Mouse (Mus musculus): Measurements from ENCODE around the gene Morc2b. TPM values are rescaled to one million over a fixed set of nuclear protein-coding genes. Genes with fewer than 3 reads are reported as not detected.
A peak's percentile ranks its signal among the peaks of the same experiment; 100 is the strongest.
"Not testable (repeated sequence)": the region's sequence is repeated elsewhere in the genome, so short reads cannot be mapped to it uniquely, and the experiment has no call there.

Morc2b gene
- 0.22 TPM in 1 of 2 replicates, not detected in the other for polyA plus RNA-seq (2014; fragmentation: Nextera tagmentation; extraction: Ambion mirVana)

- Histone ChIP-seq H3K27ac (ENCODE audit: low read depth, low read length) (no peak within 1 kb of the TSS), H3K9me3 (replicated peaks; ENCODE audit: control insufficient read depth, low read length) (no peaks in the 10 kb centered on the region), H3K36me3 (ENCODE audit: control insufficient read depth, insufficient read depth, low read length) (no peaks in the 10 kb centered on the region), H3K9ac (ENCODE audit: low read length) (no peak within 1 kb of the TSS), H3K27me3 (replicated peaks; ENCODE audit: control insufficient read depth, insufficient read depth, low read length) (no peaks in the 10 kb centered on the region), H3K4me3 (ENCODE audit: low read depth, low read length) (no peak within 1 kb of the TSS), H3K4me1 (ENCODE audit: control insufficient read depth, insufficient read depth, low read length) (no peaks in the 10 kb centered on the region), H3K4me2 (ENCODE audit: low read length) (no peak within 1 kb of the TSS)
- 75% methylated on average over 18 of the region's 18 CpGs for WGBS
- no peak for ATAC-seq
- DNase-seq (ENCODE audit: low spot score) = no peak
Measured at GRCm38 (mm10) chr17:33139261-33139820, at the start of gene Morc2b. TSS of gene Morc2b (minus strand) at chr17:33139683.

- ATAC-seq; H3K36me3 ChIP-seq (ENCODE audit: control insufficient read depth, insufficient read depth, low read length); DNase-seq (ENCODE audit: low spot score); H3K27ac ChIP-seq (ENCODE audit: low read depth, low read length); H3K9me3 ChIP-seq (replicated peaks; ENCODE audit: control insufficient read depth, low read length); H3K4me1 ChIP-seq (ENCODE audit: control insufficient read depth, insufficient read depth, low read length); H3K9ac ChIP-seq (ENCODE audit: low read length); H3K4me2 ChIP-seq (ENCODE audit: low read length); H3K27me3 ChIP-seq (replicated peaks; ENCODE audit: control insufficient read depth, insufficient read depth, low read length); H3K4me3 ChIP-seq (ENCODE audit: low read depth, low read length): not testable (repeated sequence)
- WGBS = 80% methylated on average over 1 of the region's 1 CpGs
Measured at GRCm38 (mm10) chr17:33168147-33168546, 28.7 kb upstream of the Morc2b start, which contains the start of gene Olfr55. TSS of gene Olfr55 (plus strand) at chr17:33168447.

GRCm38 (mm10) chr17:33126257-33126656 lies 13.2 kb downstream of the Morc2b start:
- Histone ChIP-seq H3K4me2 (ENCODE audit: low read length) (no peak overlapping the region), H3K27ac (ENCODE audit: low read depth, low read length) (no peak overlapping the region), H3K36me3 (ENCODE audit: control insufficient read depth, insufficient read depth, low read length) (no peaks in the 10 kb centered on the region), H3K27me3 (replicated peaks; ENCODE audit: control insufficient read depth, insufficient read depth, low read length) (no peaks in the 10 kb centered on the region), H3K9me3 (replicated peaks; ENCODE audit: control insufficient read depth, low read length) (no peaks in the 10 kb centered on the region), H3K4me3 (ENCODE audit: low read depth, low read length) (no peak overlapping the region), H3K4me1 (ENCODE audit: control insufficient read depth, insufficient read depth, low read length) (no peaks in the 10 kb centered on the region), H3K9ac (ENCODE audit: low read length) (no peak overlapping the region)
- ATAC-seq (no peak), DNase-seq (ENCODE audit: low spot score) (no peak)
- 63% methylated on average over 2 of the region's 2 CpGs for WGBS

GRCm38 (mm10) chr17:33124546-33124945 lies 14.9 kb downstream of the Morc2b start:
- H3K4me1 ChIP-seq (ENCODE audit: control insufficient read depth, insufficient read depth, low read length) = no peaks in the 10 kb centered on the region
- ATAC-seq (no peak), DNase-seq (ENCODE audit: low spot score) (no peak)
- H3K36me3 ChIP-seq (ENCODE audit: control insufficient read depth, insufficient read depth, low read length) = no peaks in the 10 kb centered on the region
- no peaks in the 10 kb centered on the region for H3K9me3 ChIP-seq (replicated peaks; ENCODE audit: control insufficient read depth, low read length)
- H3K27ac ChIP-seq (ENCODE audit: low read depth, low read length) = no peak overlapping the region
- H3K27me3 ChIP-seq (replicated peaks; ENCODE audit: control insufficient read depth, insufficient read depth, low read length) = no peaks in the 10 kb centered on the region
- H3K4me2 ChIP-seq (ENCODE audit: low read length) = no peak overlapping the region
- H3K4me3 ChIP-seq (ENCODE audit: low read depth, low read length) = no peak overlapping the region
- H3K9ac ChIP-seq (ENCODE audit: low read length) = no peak overlapping the region

GRCm38 (mm10) chr17:33097396-33097795 lies 42.1 kb downstream of the Morc2b start:
- Histone ChIP-seq H3K4me2 (ENCODE audit: low read length) (no peak overlapping the region), H3K9me3 (replicated peaks; ENCODE audit: control insufficient read depth, low read length) (no peaks in the 10 kb centered on the region), H3K36me3 (ENCODE audit: control insufficient read depth, insufficient read depth, low read length) (no peaks in the 10 kb centered on the region), H3K4me1 (ENCODE audit: control insufficient read depth, insufficient read depth, low read length) (peaks cover 11% of the 10 kb centered on the region), H3K9ac (ENCODE audit: low read length) (no peak overlapping the region), H3K27me3 (replicated peaks; ENCODE audit: control insufficient read depth, insufficient read depth, low read length) (no peaks in the 10 kb centered on the region), H3K4me3 (ENCODE audit: low read depth, low read length) (no peak overlapping the region), H3K27ac (ENCODE audit: low read depth, low read length) (no peak overlapping the region)
- DNase-seq (ENCODE audit: low spot score) = no peak
- no peak for ATAC-seq
- WGBS = 95% methylated on average over 2 of the region's 2 CpGs

- WGBS = 2% methylated on average over 31 of the region's 31 CpGs
- DNase-seq (ENCODE audit: low spot score) = peak; percentile 84
- peak overlapping the region; percentile 58 for H3K4me3 ChIP-seq (ENCODE audit: low read depth, low read length)
- H3K4me1 ChIP-seq (ENCODE audit: control insufficient read depth, insufficient read depth, low read length) = peaks cover 16% of the 10 kb centered on the region
- H3K27me3 ChIP-seq (replicated peaks; ENCODE audit: control insufficient read depth, insufficient read depth, low read length) = no peaks in the 10 kb centered on the region
- H3K36me3 ChIP-seq (ENCODE audit: control insufficient read depth, insufficient read depth, low read length) = no peaks in the 10 kb centered on the region
- peak; percentile 73 for ATAC-seq
- peak overlapping the region; percentile 71 for H3K9ac ChIP-seq (ENCODE audit: low read length)
- peak overlapping the region; percentile 75 for H3K4me2 ChIP-seq (ENCODE audit: low read length)
- peak overlapping the region; percentile 82 for H3K27ac ChIP-seq (ENCODE audit: low read depth, low read length)
- no peaks in the 10 kb centered on the region for H3K9me3 ChIP-seq (replicated peaks; ENCODE audit: control insufficient read depth, low read length)
Measured at GRCm38 (mm10) chr17:33092391-33093193, 46.9 kb downstream of the Morc2b start.

GRCm38 (mm10) chr17:33091630-33092029 lies 47.9 kb downstream of the Morc2b start:
- no peak overlapping the region for H3K4me2 ChIP-seq (ENCODE audit: low read length)
- 92% methylated on average over 1 of the region's 1 CpGs for WGBS
- H3K4me3 ChIP-seq (ENCODE audit: low read depth, low read length) = no peak overlapping the region

GRCm38 (mm10) chr17:33089220-33089949 lies 50.1 kb downstream of the Morc2b start, which contains the start of gene Zfp563:
TSS of gene Zfp563 (plus strand) at chr17:33089310.
- H3K27ac ChIP-seq (ENCODE audit: low read depth, low read length) = peak within 1 kb of the TSS; percentile 83
- peak within 1 kb of the TSS; percentile 55 for H3K4me3 ChIP-seq (ENCODE audit: low read depth, low read length)
- H3K4me1 ChIP-seq (ENCODE audit: control insufficient read depth, insufficient read depth, low read length) = peaks cover 16% of the 10 kb centered on the region
- no peaks in the 10 kb centered on the region for H3K9me3 ChIP-seq (replicated peaks; ENCODE audit: control insufficient read depth, low read length)
- WGBS = 5% methylated on average over 34 of the region's 34 CpGs
- ATAC-seq (peak; percentile 88), DNase-seq (ENCODE audit: low spot score) (peak; percentile 93)
- no peaks in the 10 kb centered on the region for H3K27me3 ChIP-seq (replicated peaks; ENCODE audit: control insufficient read depth, insufficient read depth, low read length)
- H3K9ac ChIP-seq (ENCODE audit: low read length) = peak within 1 kb of the TSS; percentile 75
- H3K36me3 ChIP-seq (ENCODE audit: control insufficient read depth, insufficient read depth, low read length) = no peaks in the 10 kb centered on the region
- H3K4me2 ChIP-seq (ENCODE audit: low read length) = peak within 1 kb of the TSS; percentile 67

More at GRCm38 (mm10) chr17:33091630-33092029, 47.9 kb downstream of the Morc2b start:
- DNase-seq (ENCODE audit: low spot score) = no peak
- no peak for ATAC-seq
- H3K9ac ChIP-seq (ENCODE audit: low read length) = no peak overlapping the region
- no peaks in the 10 kb centered on the region for H3K27me3 ChIP-seq (replicated peaks; ENCODE audit: control insufficient read depth, insufficient read depth, low read length)
- H3K36me3 ChIP-seq (ENCODE audit: control insufficient read depth, insufficient read depth, low read length) = no peaks in the 10 kb centered on the region
- H3K27ac ChIP-seq (ENCODE audit: low read depth, low read length) = no peak overlapping the region
- H3K9me3 ChIP-seq (replicated peaks; ENCODE audit: control insufficient read depth, low read length) = no peaks in the 10 kb centered on the region
- peaks cover 16% of the 10 kb centered on the region for H3K4me1 ChIP-seq (ENCODE audit: control insufficient read depth, insufficient read depth, low read length)

All from forebrain, embryonic 14.5 days (tissue).